Mouse (Mus musculus) gastrocnemius, postnatal 25 days (tissue): ENCODE data around the gene Cdhr2. TPM values are rescaled to one million over a fixed set of nuclear protein-coding genes. Genes with fewer than 3 reads are reported as not detected.
A peak's percentile ranks its signal among the peaks of the same experiment; 100 is the strongest.

Experiments
- DNase-seq: peaks from one replicate; pipeline ENCODE4 v3.0.0; 2022
- total RNA-seq, 2 experiments: library from RNA; stranded (reverse); gene quantifications; 1 replicate in 1 of 2; 2 replicates in 1 of 2; pipeline ENCODE4 v1.2.3; 2021

The Cdhr2 gene
- total RNA-seq, 2 experiments from 2014 or later = not detected

DNA sequence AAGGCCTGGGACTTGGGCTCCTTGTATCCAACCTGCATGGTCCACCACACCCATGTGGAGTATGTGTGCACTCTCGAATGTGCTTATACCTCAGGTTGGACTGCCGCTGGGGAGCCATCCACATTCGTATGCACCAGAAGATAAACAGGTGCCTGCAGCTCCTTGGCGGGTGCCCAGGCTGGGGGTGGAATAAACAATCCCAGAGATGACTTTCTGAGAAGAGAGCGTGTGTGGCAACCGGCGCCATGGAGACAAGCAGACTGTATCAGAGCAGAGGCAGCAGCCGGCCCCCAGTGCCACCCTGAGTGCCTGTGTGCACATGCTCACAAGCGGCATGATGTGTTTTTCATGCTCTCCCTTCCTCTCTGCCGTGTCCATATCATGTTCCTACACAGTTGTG is 51.4 kb downstream of the Cdhr2 start:
- no peak for DNase-seq

DNA sequence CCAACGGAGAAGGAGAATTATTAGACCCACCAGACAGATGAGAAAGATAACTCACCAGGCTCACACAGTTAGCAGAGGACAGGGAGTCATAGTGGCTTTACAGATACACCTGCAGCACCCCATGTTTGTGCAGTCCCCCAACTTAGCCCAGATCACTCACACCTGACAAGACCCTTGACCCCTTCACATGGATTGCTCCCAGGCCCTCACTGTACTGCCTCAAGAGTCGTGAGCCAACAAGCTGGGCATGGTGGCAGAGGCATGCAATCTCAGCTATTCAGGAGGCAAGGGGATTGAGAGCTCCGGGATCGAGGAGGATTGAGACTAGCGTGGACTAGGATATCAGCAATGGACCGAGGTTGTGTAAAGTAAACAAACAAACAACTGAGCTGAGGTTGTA is 52.5 kb downstream of the Cdhr2 start:
- DNase-seq = no peak

GRCm38 (mm10) chr13:54754169-54755080 is 53.2 kb downstream of the Cdhr2 start:
- DNase-seq = no peak

GRCm38 (mm10) chr13:54755201-54755830 is 54.1 kb downstream of the Cdhr2 start:
- DNase-seq = no peak

GRCm38 (mm10) chr13:54756156-54756712 is 55.0 kb downstream of the Cdhr2 start:
- DNase-seq = no peak

- DNase-seq = no peak
Measured at GRCm38 (mm10) chr13:54757093-54757830, 56.0 kb downstream of the Cdhr2 start.

DNA sequence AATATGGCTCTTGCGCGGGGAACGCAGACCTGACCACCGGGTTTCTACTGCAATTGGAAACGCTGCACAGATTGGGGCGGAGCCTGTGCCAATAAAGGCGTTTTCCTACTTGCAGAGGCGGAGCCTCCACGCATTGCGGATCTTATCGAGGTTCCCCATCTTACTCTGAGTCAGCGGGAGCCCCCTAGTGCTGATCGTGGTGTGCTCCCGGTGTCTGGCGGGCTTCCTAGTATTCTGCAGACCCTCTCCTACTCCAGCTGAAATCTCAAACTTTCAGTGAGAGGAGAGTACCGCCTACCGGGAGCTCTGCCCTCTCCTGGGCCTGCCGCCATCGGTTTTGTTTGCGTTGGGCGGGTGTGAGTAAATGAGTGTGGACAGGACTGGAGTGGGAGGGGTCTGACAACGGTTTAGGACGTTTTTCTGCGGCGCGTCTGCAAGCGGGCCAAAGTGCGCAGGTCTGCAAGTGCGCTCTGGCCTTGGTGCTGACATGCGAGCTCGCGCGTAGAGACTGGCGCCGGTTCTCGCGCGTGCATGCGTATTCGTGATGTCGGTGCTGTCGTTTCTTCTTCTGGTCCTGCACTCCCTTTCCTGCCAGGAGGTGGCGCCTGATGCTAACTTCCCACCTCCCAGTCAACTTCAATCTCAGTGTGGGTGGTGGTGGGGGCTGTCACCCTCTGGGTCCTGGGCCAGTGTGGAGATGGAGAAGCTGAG is 56.9 kb downstream of the Cdhr2 start:
- peak; percentile 68 for DNase-seq

GRCm38 (mm10) chr13:54758756-54759470 is 57.7 kb downstream of the Cdhr2 start:
- DNase-seq = no peak

- DNase-seq = no peak
Measured at GRCm38 (mm10) chr13:54759496-54759895, 58.2 kb downstream of the Cdhr2 start.

GRCm38 (mm10) chr13:54760164-54760795 is 59.0 kb downstream of the Cdhr2 start:
- DNase-seq = peak; percentile 24

DNA sequence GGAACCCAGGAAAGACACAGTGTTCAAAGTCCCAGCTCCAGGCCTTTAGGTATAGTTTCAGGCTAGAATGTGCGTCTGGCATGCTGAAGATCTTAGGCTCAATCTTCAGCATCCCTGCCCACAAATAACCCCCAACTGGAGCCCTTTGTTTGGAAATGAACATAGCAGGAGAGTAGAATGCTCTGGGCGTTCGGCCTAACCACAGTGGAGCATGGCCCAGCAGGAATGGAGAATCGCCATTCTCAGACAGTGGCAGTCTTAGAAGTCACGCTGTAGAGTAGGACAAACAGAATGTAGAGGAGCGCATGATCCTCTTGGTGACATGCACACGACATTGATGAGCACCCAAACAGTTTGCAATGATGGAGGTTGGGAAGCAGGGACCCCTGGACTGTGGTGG is 59.6 kb downstream of the Cdhr2 start:
- no peak for DNase-seq

- no peak for DNase-seq
Measured at GRCm38 (mm10) chr13:54765281-54766191, 64.3 kb downstream of the Cdhr2 start.

- peak; percentile 24 for DNase-seq
Measured at GRCm38 (mm10) chr13:54766192-54766768, 65.0 kb downstream of the Cdhr2 start, which contains the start of gene Sncb. TSS of gene Sncb (minus strand) at chr13:54766595.

DNA sequence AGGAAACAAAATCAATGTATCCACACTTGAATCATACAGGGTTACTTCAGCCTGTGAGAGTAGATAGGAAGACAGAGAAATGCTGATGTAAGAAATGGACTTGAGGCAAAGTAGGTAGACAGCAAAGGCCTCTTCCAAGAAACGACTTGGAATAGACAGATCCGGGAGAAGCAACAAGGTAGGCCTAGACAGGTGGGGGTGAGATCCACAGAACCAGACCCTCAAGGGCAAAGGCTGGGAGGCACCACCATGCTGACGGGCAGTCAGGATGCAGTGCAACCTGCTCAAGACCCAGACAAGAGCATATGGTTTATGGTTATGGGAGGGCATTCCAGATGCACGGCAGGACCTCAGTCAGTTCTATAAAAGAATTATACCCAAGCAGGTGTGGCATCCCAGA is 65.8 kb downstream of the Cdhr2 start:
- no peak for DNase-seq

GRCm38 (mm10) chr13:54780592-54780991 is 79.3 kb downstream of the Cdhr2 start:
- no peak for DNase-seq

DNA sequence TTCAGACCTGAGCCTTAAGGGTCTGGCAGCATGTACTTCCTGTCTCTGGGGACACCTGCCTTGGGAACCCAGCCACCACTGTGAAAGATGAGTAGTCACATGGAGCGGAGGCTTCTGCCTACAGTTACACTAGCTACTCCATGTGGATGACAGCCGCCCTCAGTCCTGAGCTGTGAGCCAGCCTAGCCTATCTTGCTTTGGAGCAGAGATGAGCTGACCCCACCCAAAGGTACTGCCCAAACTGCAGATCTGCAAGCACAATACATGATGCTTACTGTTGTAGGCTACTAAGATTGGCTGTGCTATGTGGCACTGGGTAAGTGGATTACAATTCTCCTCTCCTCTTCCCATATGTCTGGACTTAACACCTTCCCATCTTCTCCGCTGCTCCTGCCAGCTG is 79.8 kb downstream of the Cdhr2 start:
- no peak for DNase-seq

DNA sequence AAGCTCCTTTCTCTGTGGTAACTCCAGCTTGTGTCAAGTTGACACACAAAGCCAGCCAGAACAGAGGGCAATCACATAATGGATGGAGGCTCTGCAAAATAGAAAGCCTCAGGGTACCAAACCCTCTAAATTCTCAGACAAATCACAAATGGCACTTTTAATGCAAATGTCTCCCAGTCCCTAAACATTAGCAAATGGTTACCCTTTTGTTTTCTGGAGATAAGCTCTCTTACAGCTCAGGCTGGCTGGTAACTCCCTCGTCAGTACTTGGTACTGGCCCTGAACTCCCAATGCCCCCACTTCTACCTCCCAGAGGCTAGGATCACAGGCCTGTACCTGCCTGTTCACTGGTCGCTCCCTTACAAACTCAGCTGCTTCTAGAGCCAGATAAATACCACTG is 82.0 kb downstream of the Cdhr2 start:
- no peak for DNase-seq

GRCm38 (mm10) chr13:54783698-54784097 is 82.4 kb downstream of the Cdhr2 start, which contains the start of gene Eif4e1b:
TSS of gene Eif4e1b (plus strand) at chr13:54783998.
- DNase-seq = no peak
